Mouse (Mus musculus) ES-E14 (cell line): ENCODE data around the gene Sptlc2.

ENCODE experiments used
- CHD2 ChIP-seq: IDR thresholded peaks from 2 replicates; pipeline ENCODE4 v1.6.1; 2014; ENCODE audit warnings: mild to moderate bottlenecking, low read depth, low read length, inconsistent platforms
- HCFC1 ChIP-seq: IDR thresholded peaks from 2 replicates; pipeline ENCODE4 v1.6.1; 2012; ENCODE audit warnings: low read length, inconsistent platforms, borderline replicate concordance; ENCODE audit not compliant: insufficient read depth
- MAFK ChIP-seq: IDR thresholded peaks from 2 replicates; pipeline ENCODE4 v1.6.1; 2014; ENCODE audit warnings: mild to moderate bottlenecking, low read depth, low read length, inconsistent platforms; ENCODE audit not compliant: insufficient read depth
- ZNF384 ChIP-seq: IDR thresholded peaks from 2 replicates; pipeline ENCODE4 v1.6.1; 2012; ENCODE audit warnings: low read depth, low read length, inconsistent platforms

- TF ChIP-seq HCFC1 (no peak), MAFK (no peak), CHD2 (no peak), ZNF384 (no peak)
Observed at GRCm38 (mm10) chr12:87265444-87265843, 122.7 kb downstream of the Sptlc2 start.
